Mouse (Mus musculus) lung, postnatal 0 days (tissue): Measurements from ENCODE around the gene Abcc9. TPM values are rescaled to one million over a fixed set of nuclear protein-coding genes. Genes with fewer than 3 reads are reported as not detected.

ENCODE experiments used
- ATAC-seq: fragments of 200-750 bp; cut with Nextera tagmentation; 2 replicates; pipeline ENCODE4 v1.8.0; 2017; ENCODE audit warnings: moderate library complexity
- DNase-seq: peaks from one replicate; pipeline ENCODE4 v3.0.0-alpha.2; 2016; ENCODE audit warnings: low spot score
- H3K27ac ChIP-seq: fragments of 300-500 bp; sonication (generic); 2 replicates; pipeline ENCODE4 v1.5.1; 2014; ENCODE audit warnings: antibody characterized with exemption, mild to moderate bottlenecking, low read length, mixed read lengths
- H3K27me3 ChIP-seq: fragments of 300-500 bp; sonication (generic); replicated peaks from 2 replicates; pipeline ENCODE4 v1.6.1; 2014; ENCODE audit warnings: low read length, mixed read lengths; ENCODE audit not compliant: insufficient read depth
- H3K36me3 ChIP-seq: fragments of 300-500 bp; sonication (generic); 2 replicates; pipeline ENCODE4 v1.6.1; 2014; ENCODE audit warnings: low read length, mixed read lengths; ENCODE audit not compliant: insufficient read depth
- H3K4me1 ChIP-seq: fragments of 300-500 bp; sonication (generic); 2 replicates; pipeline ENCODE4 v1.6.1; 2014; ENCODE audit warnings: antibody characterized with exemption, low read depth, low read length, mixed read lengths; ENCODE audit not compliant: insufficient read depth
- H3K4me2 ChIP-seq: fragments of 300-500 bp; sonication (generic); replicated peaks from 2 replicates; pipeline ENCODE4 v1.6.1; 2014; ENCODE audit warnings: low read depth, mild to moderate bottlenecking, low read length, moderate library complexity, mixed read lengths
- H3K4me3 ChIP-seq: fragments of 300-500 bp; sonication (generic); 2 replicates; pipeline ENCODE4 v1.5.1; 2014; ENCODE audit warnings: low read depth, low read length
- H3K9ac ChIP-seq: fragments of 300-500 bp; sonication (generic); replicated peaks from 2 replicates; pipeline ENCODE4 v1.6.1; 2014; ENCODE audit warnings: low read depth, mild to moderate bottlenecking
- H3K9me3 ChIP-seq: fragments of 300-500 bp; sonication (generic); 2 replicates; pipeline ENCODE4 v1.6.1; 2016; ENCODE audit warnings: low read length, mixed read lengths
- CTCF ChIP-seq: IDR thresholded peaks from 2 replicates; pipeline ENCODE4 v1.5.1; 2016; ENCODE audit warnings: antibody characterized with exemption, mild to moderate bottlenecking
- EP300 ChIP-seq: IDR thresholded peaks from 2 replicates; pipeline ENCODE4 v1.6.1; 2016; ENCODE audit warnings: antibody characterized with exemption, mild to moderate bottlenecking, control low read depth
- WGBS: fragments of 180-500 bp; shearing (Covaris S2); extraction: QIAGEN DNeasy Blood & Tissue Kit; methylation state at CpG from one replicate; pipeline ENCODE4 v1.1.7; 2014; 5-methylcytosine and 5-hydroxymethylcytosine counted together
- polyA plus RNA-seq: library from polyadenylated mRNA; unstranded; fragments of >200 nt; fragmentation: Nextera tagmentation; extraction: Ambion mirVana; gene quantifications from 2 replicates; pipeline ENCODE4 v1.2.1, GENCODE M21; 2015

The Abcc9 gene
- polyA plus RNA-seq, 1 experiment from 2014 or later, result 2.4 TPM

- Histone ChIP-seq H3K9ac (no peak overlapping the region), H3K27me3 (no peaks in the 10 kb centered on the region), H3K27ac (no peak overlapping the region), H3K36me3 (no peaks in the 10 kb centered on the region), H3K4me2 (0 out of 2 replicates have a peak overlapping the region, but pooled peaks have one; percentile 9), H3K4me3 (no peak overlapping the region), H3K9me3 (no peaks in the 10 kb centered on the region), H3K4me1 (no peaks in the 10 kb centered on the region)
- DNase-seq, result peak; percentile 25
- no peak for TF ChIP-seq EP300
- no peak for TF ChIP-seq CTCF
- no peak for ATAC-seq
- whole genome bisulfite sequencing, result 65% methylated on average over 6 of the region's 6 CpGs
These were observed 8.6 kb upstream of the Abcc9 start for GRCm38 (mm10) chr6:142710690-142711089.

GRCm38 (mm10) chr6:142708369-142708768, 6.3 kb upstream of the Abcc9 start:
- no peaks in the 10 kb centered on the region for H3K36me3 ChIP-seq
- WGBS, result 69% methylated on average over 6 of the region's 6 CpGs
- no peaks in the 10 kb centered on the region for H3K9me3 ChIP-seq
- TF ChIP-seq EP300, result no peak
- TF ChIP-seq CTCF, result no peak
- DNase-seq, result no peak
- no peaks in the 10 kb centered on the region for H3K27me3 ChIP-seq
- no peaks in the 10 kb centered on the region for H3K4me1 ChIP-seq
- no peak overlapping the region for H3K4me2 ChIP-seq
- no peak overlapping the region for H3K4me3 ChIP-seq
- H3K9ac ChIP-seq, result no peak overlapping the region
- no peak for ATAC-seq
- H3K27ac ChIP-seq, result no peak overlapping the region

GRCm38 (mm10) chr6:142706688-142707087, 4.6 kb upstream of the Abcc9 start:
- H3K27me3 ChIP-seq, result no peaks in the 10 kb centered on the region
- H3K4me1 ChIP-seq, result no peaks in the 10 kb centered on the region
- no peak overlapping the region for H3K4me2 ChIP-seq
- no peak for DNase-seq
- no peak overlapping the region for H3K4me3 ChIP-seq
- TF ChIP-seq EP300 (no peak), CTCF (peak; percentile 44)
- no peak overlapping the region for H3K27ac ChIP-seq
- H3K9ac ChIP-seq, result no peak overlapping the region
- no peak for ATAC-seq
- no peaks in the 10 kb centered on the region for H3K9me3 ChIP-seq
- 84% methylated on average over 3 of the region's 3 CpGs for WGBS
- no peaks in the 10 kb centered on the region for H3K36me3 ChIP-seq

GRCm38 (mm10) chr6:142703441-142703930, 1.4 kb upstream of the Abcc9 start:
- ATAC-seq (no peak), DNase-seq (no peak)
- Histone ChIP-seq H3K4me3 (no peak overlapping the region), H3K27me3 (no peaks in the 10 kb centered on the region), H3K4me1 (no peaks in the 10 kb centered on the region), H3K9ac (no peak overlapping the region), H3K36me3 (no peaks in the 10 kb centered on the region), H3K9me3 (no peaks in the 10 kb centered on the region), H3K27ac (no peak overlapping the region), H3K4me2 (no peak overlapping the region)
- TF ChIP-seq CTCF (no peak), EP300 (no peak)
- WGBS, result 47% methylated on average over 11 of the region's 11 CpGs

GRCm38 (mm10) chr6:142701161-142701560, 954 bp downstream of the Abcc9 start:
- Histone ChIP-seq H3K27ac (no peak overlapping the region), H3K4me2 (0 out of 2 replicates have a peak overlapping the region, but pooled peaks have one; percentile 3)
- 45% methylated on average over 13 of the region's 13 CpGs for WGBS

GRCm38 (mm10) chr6:142700753-142701152, 1.4 kb downstream of the Abcc9 start:
- Histone ChIP-seq H3K27me3 (no peaks in the 10 kb centered on the region), H3K27ac (no peak overlapping the region), H3K9ac (no peak overlapping the region), H3K4me2 (0 out of 2 replicates have a peak overlapping the region, but pooled peaks have one; percentile 3), H3K4me1 (no peaks in the 10 kb centered on the region), H3K9me3 (no peaks in the 10 kb centered on the region), H3K36me3 (no peaks in the 10 kb centered on the region), H3K4me3 (no peak overlapping the region)
- 45% methylated on average over 8 of the region's 8 CpGs for WGBS
- DNase-seq (no peak), ATAC-seq (no peak)
- TF ChIP-seq EP300, result no peak
- TF ChIP-seq CTCF, result no peak

More at GRCm38 (mm10) chr6:142701161-142701560, 954 bp downstream of the Abcc9 start:
- no peak for TF ChIP-seq EP300
- TF ChIP-seq CTCF, result no peak
- ATAC-seq (no peak), DNase-seq (no peak)
- no peaks in the 10 kb centered on the region for H3K4me1 ChIP-seq
- no peaks in the 10 kb centered on the region for H3K27me3 ChIP-seq
- H3K9ac ChIP-seq, result no peak overlapping the region
- no peaks in the 10 kb centered on the region for H3K36me3 ChIP-seq
- no peak overlapping the region for H3K4me3 ChIP-seq
- H3K9me3 ChIP-seq, result no peaks in the 10 kb centered on the region

GRCm38 (mm10) chr6:142692085-142692484, 10.0 kb downstream of the Abcc9 start:
- no peaks in the 10 kb centered on the region for H3K27me3 ChIP-seq
- no peak for DNase-seq
- H3K4me1 ChIP-seq, result no peaks in the 10 kb centered on the region
- no peaks in the 10 kb centered on the region for H3K9me3 ChIP-seq
- no peak overlapping the region for H3K9ac ChIP-seq
- H3K4me2 ChIP-seq, result no peak overlapping the region
- ATAC-seq, result no peak
- WGBS, result 72% methylated on average over 5 of the region's 5 CpGs
- TF ChIP-seq EP300 (no peak), CTCF (no peak)
- no peak overlapping the region for H3K27ac ChIP-seq
- no peak overlapping the region for H3K4me3 ChIP-seq
- no peaks in the 10 kb centered on the region for H3K36me3 ChIP-seq
